Mouse (Mus musculus): ENCODE results near the gene Wdr25. TPM values are rescaled to one million over a fixed set of nuclear protein-coding genes. Genes with fewer than 3 reads are reported as not detected.

The Wdr25 gene
- polyA plus RNA-seq, 1 experiment from 2014 or later = 5.0 TPM

DNA sequence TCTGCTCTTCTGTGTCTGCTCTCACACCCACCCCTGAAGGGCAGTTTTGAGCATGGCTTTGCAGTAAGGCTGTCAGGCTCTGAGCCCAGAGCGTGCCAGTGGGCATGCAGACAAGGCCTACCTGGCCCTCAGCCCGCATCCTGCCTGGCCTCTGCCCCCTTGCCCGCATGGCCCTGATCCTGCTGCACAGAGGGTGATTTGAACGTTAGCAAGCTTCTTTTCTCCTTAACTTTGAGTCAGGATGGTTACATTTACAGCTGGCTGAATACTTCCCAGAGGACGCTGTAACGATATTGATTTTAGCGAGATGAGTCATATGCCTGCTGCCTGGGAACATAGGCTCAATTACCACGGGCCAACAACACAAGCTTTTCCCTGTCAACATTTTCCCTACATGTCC is 91.0 kb downstream of the Wdr25 start:
- no peak overlapping the region for H3K4me2 ChIP-seq (ENCODE audit: low read length)
- no peaks in the 10 kb centered on the region for H3K36me3 ChIP-seq (ENCODE audit: control insufficient read depth, insufficient read depth, low read length)
- 76% methylated on average over 8 of the region's 8 CpGs for WGBS
- H3K27me3 ChIP-seq (ENCODE audit: control insufficient read depth, insufficient read depth, low read length) = no peaks in the 10 kb centered on the region
- no peak for ATAC-seq (ENCODE audit: insufficient number of reproducible peaks, insufficient read depth, low FRiP score, low read depth)
- H3K9ac ChIP-seq (ENCODE audit: low read length) = no peak overlapping the region
- H3K4me1 ChIP-seq (ENCODE audit: control insufficient read depth in 2 of 2, insufficient read depth in 2 of 2, low read length in 2 of 2) = no peaks in the 10 kb centered on the region
- H3K9me3 ChIP-seq (ENCODE audit: control insufficient read depth, low read length) = no peaks in the 10 kb centered on the region
- no peak overlapping the region for H3K27ac ChIP-seq (replicated peaks in 1 of 2; ENCODE audit: control insufficient read depth in 1 of 2, insufficient read depth in 1 of 2, low read depth in 2 of 2, low read length in 2 of 2)
- no peak overlapping the region for H3K4me3 ChIP-seq (ENCODE audit: control insufficient read depth in 1 of 2, insufficient read depth in 1 of 2, low read depth in 1 of 2, low read length in 2 of 2)

DNA sequence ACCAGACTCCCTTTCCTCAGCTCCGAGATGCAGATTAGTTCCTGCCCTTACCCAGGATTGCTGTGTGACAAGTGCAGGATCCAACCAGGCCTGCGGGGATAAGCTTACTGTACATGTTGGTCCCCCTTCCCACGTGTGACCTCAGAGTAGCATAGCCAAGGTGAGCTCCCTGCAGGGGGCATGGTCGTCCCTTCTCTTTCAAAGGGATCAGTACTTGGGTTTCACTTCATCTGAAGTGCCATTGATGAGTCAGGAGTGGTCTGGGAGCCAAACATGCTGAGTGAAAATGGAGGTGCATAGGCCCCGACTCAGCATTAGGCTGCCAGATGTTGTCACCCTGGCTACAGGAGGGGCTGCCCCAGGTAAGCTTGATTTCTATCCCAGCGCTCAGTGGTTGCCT is 91.6 kb downstream of the Wdr25 start:
- Histone ChIP-seq H3K9me3 (ENCODE audit: control insufficient read depth, low read length) (no peaks in the 10 kb centered on the region), H3K36me3 (ENCODE audit: control insufficient read depth, insufficient read depth, low read length) (no peaks in the 10 kb centered on the region), H3K4me1 (ENCODE audit: control insufficient read depth in 2 of 2, insufficient read depth in 2 of 2, low read length in 2 of 2) (no peaks in the 10 kb centered on the region), H3K4me2 (ENCODE audit: low read length) (no peak overlapping the region), H3K27me3 (ENCODE audit: control insufficient read depth, insufficient read depth, low read length) (no peaks in the 10 kb centered on the region), H3K27ac (replicated peaks in 1 of 2; ENCODE audit: control insufficient read depth in 1 of 2, insufficient read depth in 1 of 2, low read depth in 2 of 2, low read length in 2 of 2) (no peak overlapping the region), H3K4me3 (ENCODE audit: control insufficient read depth in 1 of 2, insufficient read depth in 1 of 2, low read depth in 1 of 2, low read length in 2 of 2) (no peak overlapping the region), H3K9ac (ENCODE audit: low read length) (no peak overlapping the region)
- no peak for ATAC-seq (ENCODE audit: insufficient number of reproducible peaks, insufficient read depth, low FRiP score, low read depth)
- WGBS = 68% methylated on average over 6 of the region's 6 CpGs

DNA sequence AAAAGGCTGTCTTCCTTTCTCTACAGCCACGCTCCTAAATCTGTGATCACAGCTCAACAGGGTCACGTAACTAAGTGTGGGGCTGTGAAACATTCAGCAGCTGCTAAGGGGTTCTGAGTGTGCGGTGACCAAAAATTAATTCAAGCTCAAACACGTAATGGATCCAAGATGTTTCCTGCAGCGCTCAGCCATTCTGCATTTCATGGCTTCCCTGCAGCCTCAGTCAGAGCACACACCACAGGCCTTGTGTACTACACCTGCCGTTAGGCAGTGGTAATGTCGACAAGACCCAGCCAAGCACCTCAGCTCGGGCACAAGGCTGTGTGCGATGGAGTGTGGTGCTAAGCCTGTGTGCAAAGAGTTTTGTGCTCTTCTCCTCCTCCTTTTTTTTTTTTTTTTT is 94.0 kb downstream of the Wdr25 start:
- Histone ChIP-seq H3K4me1 (ENCODE audit: control insufficient read depth in 2 of 2, insufficient read depth in 2 of 2, low read length in 2 of 2) (no peaks in the 10 kb centered on the region), H3K9ac (ENCODE audit: low read length) (no peak overlapping the region), H3K27ac (replicated peaks in 1 of 2; ENCODE audit: control insufficient read depth in 1 of 2, insufficient read depth in 1 of 2, low read depth in 2 of 2, low read length in 2 of 2) (no peak overlapping the region), H3K4me2 (ENCODE audit: low read length) (no peak overlapping the region), H3K4me3 (ENCODE audit: control insufficient read depth in 1 of 2, insufficient read depth in 1 of 2, low read depth in 1 of 2, low read length in 2 of 2) (no peak overlapping the region), H3K27me3 (ENCODE audit: control insufficient read depth, insufficient read depth, low read length) (no peaks in the 10 kb centered on the region), H3K9me3 (ENCODE audit: control insufficient read depth, low read length) (no peaks in the 10 kb centered on the region), H3K36me3 (ENCODE audit: control insufficient read depth, insufficient read depth, low read length) (no peaks in the 10 kb centered on the region)
- WGBS = 88% methylated on average over 9 of the region's 9 CpGs
- no peak for ATAC-seq (ENCODE audit: insufficient number of reproducible peaks, insufficient read depth, low FRiP score, low read depth)

DNA sequence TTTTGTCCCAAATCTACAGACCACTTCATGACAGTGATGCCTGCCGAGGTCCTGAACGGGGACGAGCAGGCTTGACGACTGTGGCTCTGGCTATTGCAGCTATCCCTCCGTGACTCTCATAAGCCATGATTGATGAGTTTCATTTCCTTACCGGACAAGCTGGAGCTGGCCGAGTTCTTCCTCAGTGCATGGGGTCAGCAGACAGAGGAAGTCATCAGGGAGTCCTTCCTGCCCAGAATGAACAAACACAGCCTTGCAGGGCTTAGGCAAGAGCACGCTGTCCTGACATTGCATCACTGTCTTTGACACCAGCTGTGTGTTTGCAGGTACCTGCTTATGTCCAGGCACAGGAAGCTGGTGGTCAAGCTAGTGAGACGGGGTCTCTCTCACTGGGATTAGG is 97.0 kb downstream of the Wdr25 start:
- Histone ChIP-seq H3K27ac (replicated peaks in 1 of 2; ENCODE audit: control insufficient read depth in 1 of 2, insufficient read depth in 1 of 2, low read depth in 2 of 2, low read length in 2 of 2) (no peak overlapping the region), H3K36me3 (ENCODE audit: control insufficient read depth, insufficient read depth, low read length) (no peaks in the 10 kb centered on the region), H3K4me3 (ENCODE audit: control insufficient read depth in 1 of 2, insufficient read depth in 1 of 2, low read depth in 1 of 2, low read length in 2 of 2) (no peak overlapping the region), H3K9ac (ENCODE audit: low read length) (no peak overlapping the region), H3K9me3 (ENCODE audit: control insufficient read depth, low read length) (no peaks in the 10 kb centered on the region), H3K27me3 (ENCODE audit: control insufficient read depth, insufficient read depth, low read length) (no peaks in the 10 kb centered on the region), H3K4me1 (ENCODE audit: control insufficient read depth in 2 of 2, insufficient read depth in 2 of 2, low read length in 2 of 2) (no peaks in the 10 kb centered on the region), H3K4me2 (ENCODE audit: low read length) (no peak overlapping the region)
- ATAC-seq (ENCODE audit: insufficient number of reproducible peaks, insufficient read depth, low FRiP score, low read depth) = no peak
- 69% methylated on average over 9 of the region's 9 CpGs for WGBS

DNA sequence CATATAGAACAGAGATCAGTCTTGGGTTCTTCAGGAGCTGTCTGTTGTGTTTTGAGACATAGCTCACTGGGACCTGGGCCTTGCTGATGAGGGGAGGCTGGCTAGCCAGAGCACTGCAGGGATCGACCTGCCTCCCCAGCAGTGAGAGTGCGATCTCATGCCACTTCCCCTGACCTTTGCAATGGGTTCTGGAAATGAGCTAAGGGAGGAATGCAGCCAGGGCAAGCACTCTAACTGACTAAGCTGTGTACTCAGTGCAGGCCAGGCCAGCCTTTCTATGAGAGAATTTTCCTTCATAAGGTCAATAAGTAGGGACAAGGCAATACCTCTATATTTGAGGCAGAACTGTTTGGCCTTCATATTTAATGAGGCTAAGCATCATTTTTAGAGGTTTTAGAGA is 99.6 kb downstream of the Wdr25 start:
- no peak for ATAC-seq (ENCODE audit: insufficient number of reproducible peaks, insufficient read depth, low FRiP score, low read depth)
- 69% methylated on average over 2 of the region's 2 CpGs for WGBS
- Histone ChIP-seq H3K9me3 (ENCODE audit: control insufficient read depth, low read length) (no peaks in the 10 kb centered on the region), H3K4me2 (ENCODE audit: low read length) (no peak overlapping the region), H3K4me1 (ENCODE audit: control insufficient read depth in 2 of 2, insufficient read depth in 2 of 2, low read length in 2 of 2) (no peaks in the 10 kb centered on the region), H3K9ac (ENCODE audit: low read length) (no peak overlapping the region), H3K27me3 (ENCODE audit: control insufficient read depth, insufficient read depth, low read length) (no peaks in the 10 kb centered on the region), H3K36me3 (ENCODE audit: control insufficient read depth, insufficient read depth, low read length) (no peaks in the 10 kb centered on the region), H3K27ac (replicated peaks in 1 of 2; ENCODE audit: control insufficient read depth in 1 of 2, insufficient read depth in 1 of 2, low read depth in 2 of 2, low read length in 2 of 2) (no peak overlapping the region), H3K4me3 (ENCODE audit: control insufficient read depth in 1 of 2, insufficient read depth in 1 of 2, low read depth in 1 of 2, low read length in 2 of 2) (no peak overlapping the region)

DNA sequence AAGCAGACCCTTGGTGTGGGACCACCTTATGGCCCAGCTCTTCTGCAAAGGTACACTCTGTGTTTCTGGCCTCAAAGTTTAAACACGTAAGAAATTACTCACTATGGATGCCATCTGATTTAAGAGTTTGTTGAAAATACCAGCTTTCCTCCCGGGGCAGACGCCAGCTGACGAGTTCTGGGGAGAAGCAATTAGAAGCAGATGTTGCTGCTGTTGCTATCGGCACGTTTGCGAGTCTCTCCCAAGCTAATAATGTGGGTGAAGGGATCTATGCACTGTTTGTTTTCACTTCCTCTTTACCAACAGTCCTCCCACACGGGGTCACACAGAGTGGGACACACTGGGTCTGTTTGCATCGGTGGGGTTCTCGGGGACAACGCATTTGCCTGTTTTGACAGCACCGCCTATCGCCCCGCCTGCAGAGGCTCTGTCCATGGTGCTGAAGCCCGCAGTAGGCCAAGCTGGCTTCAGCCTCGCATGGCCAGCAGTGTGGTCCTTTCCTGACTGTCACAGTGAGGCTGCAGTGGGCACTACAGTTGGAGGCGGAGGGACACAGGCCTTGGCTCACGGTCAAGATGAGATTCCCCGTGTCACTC is 101.1 kb downstream of the Wdr25 start:
- WGBS = 4% methylated on average over 19 of the region's 19 CpGs
- Histone ChIP-seq H3K4me3 (ENCODE audit: control insufficient read depth in 1 of 2, insufficient read depth in 1 of 2, low read depth in 1 of 2, low read length in 2 of 2) (no peak overlapping the region), H3K9ac (ENCODE audit: low read length) (no peak overlapping the region), H3K4me1 (ENCODE audit: control insufficient read depth in 2 of 2, insufficient read depth in 2 of 2, low read length in 2 of 2) (no peaks in the 10 kb centered on the region), H3K27ac (replicated peaks in 1 of 2; ENCODE audit: control insufficient read depth in 1 of 2, insufficient read depth in 1 of 2, low read depth in 2 of 2, low read length in 2 of 2) (no peak overlapping the region), H3K4me2 (ENCODE audit: low read length) (peak overlapping the region; percentile 50), H3K27me3 (ENCODE audit: control insufficient read depth, insufficient read depth, low read length) (no peaks in the 10 kb centered on the region), H3K9me3 (ENCODE audit: control insufficient read depth, low read length) (no peaks in the 10 kb centered on the region), H3K36me3 (ENCODE audit: control insufficient read depth, insufficient read depth, low read length) (no peaks in the 10 kb centered on the region)
- ATAC-seq (ENCODE audit: insufficient number of reproducible peaks, insufficient read depth, low FRiP score, low read depth) = no peak

DNA sequence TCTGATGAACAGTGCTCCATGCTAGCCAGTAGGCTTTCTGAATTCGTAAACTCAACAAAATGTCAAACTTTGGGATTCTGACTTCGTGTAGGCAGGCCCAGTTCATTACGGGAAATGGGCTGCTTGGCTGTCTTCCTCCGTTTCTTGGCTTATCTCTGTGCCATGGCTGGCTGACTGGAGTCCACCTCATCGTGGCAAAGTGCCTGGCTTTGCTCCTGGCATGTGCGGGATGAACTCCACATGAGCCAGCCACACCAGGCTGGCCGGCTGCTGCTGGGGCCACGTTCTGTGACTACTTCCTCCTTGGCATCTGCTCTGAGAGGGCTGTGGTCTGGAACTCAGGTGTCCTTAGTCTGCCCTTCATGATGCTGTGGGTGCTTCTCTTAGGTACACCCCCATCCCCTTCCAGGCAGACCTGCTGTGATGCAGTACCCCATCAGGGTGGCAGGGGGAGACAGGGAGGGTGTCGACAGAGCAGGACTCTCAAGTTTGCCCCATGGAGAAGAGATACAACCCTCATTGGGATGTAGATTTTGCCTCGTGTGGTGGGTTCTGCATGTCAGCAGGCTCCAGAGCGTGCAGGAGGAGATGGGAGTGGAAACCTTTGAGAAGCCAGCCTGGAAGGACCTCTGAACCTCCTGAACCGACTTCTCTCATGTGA is 102.7 kb downstream of the Wdr25 start:
- no peak overlapping the region for H3K27ac ChIP-seq (replicated peaks in 1 of 2; ENCODE audit: control insufficient read depth in 1 of 2, insufficient read depth in 1 of 2, low read depth in 2 of 2, low read length in 2 of 2)
- no peaks in the 10 kb centered on the region for H3K36me3 ChIP-seq (ENCODE audit: control insufficient read depth, insufficient read depth, low read length)
- H3K9me3 ChIP-seq (ENCODE audit: control insufficient read depth, low read length) = no peaks in the 10 kb centered on the region
- H3K4me3 ChIP-seq (ENCODE audit: control insufficient read depth in 1 of 2, insufficient read depth in 1 of 2, low read depth in 1 of 2, low read length in 2 of 2) = no peak overlapping the region
- WGBS = 77% methylated on average over 12 of the region's 12 CpGs
- H3K27me3 ChIP-seq (ENCODE audit: control insufficient read depth, insufficient read depth, low read length) = no peaks in the 10 kb centered on the region
- H3K4me1 ChIP-seq (ENCODE audit: control insufficient read depth in 2 of 2, insufficient read depth in 2 of 2, low read length in 2 of 2) = no peaks in the 10 kb centered on the region
- no peak overlapping the region for H3K4me2 ChIP-seq (ENCODE audit: low read length)
- ATAC-seq (ENCODE audit: insufficient number of reproducible peaks, insufficient read depth, low FRiP score, low read depth) = no peak
- H3K9ac ChIP-seq (ENCODE audit: low read length) = no peak overlapping the region

DNA sequence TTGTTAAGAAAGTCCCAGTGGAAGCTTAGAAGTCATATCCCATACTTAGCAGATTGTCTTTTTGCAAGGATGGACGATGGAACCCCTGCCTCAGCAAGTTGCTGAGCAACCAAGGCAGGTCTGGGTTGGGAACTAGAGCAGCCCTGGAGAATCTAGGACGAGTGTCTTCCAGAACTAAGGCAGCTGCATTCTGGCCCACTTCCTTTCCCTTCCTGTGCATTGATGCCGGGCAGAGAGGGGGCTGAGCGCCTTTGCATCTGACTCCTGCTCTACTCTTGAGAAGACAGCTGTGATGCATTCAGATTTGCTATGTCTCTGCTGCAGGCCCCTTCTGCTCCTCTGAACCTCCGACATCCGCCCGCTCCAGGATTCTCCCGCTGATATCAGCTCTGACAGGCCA is 103.8 kb downstream of the Wdr25 start:
- ATAC-seq (ENCODE audit: insufficient number of reproducible peaks, insufficient read depth, low FRiP score, low read depth) = no peak
- 77% methylated on average over 8 of the region's 8 CpGs for WGBS
- no peak overlapping the region for H3K4me2 ChIP-seq (ENCODE audit: low read length)

More for the DNA sequence above, 103.8 kb downstream of the Wdr25 start:
- Histone ChIP-seq H3K36me3 (ENCODE audit: control insufficient read depth, insufficient read depth, low read length) (no peaks in the 10 kb centered on the region), H3K9me3 (ENCODE audit: control insufficient read depth, low read length) (no peaks in the 10 kb centered on the region), H3K4me3 (ENCODE audit: control insufficient read depth in 1 of 2, insufficient read depth in 1 of 2, low read depth in 1 of 2, low read length in 2 of 2) (no peak overlapping the region), H3K9ac (ENCODE audit: low read length) (no peak overlapping the region), H3K27ac (replicated peaks in 1 of 2; ENCODE audit: control insufficient read depth in 1 of 2, insufficient read depth in 1 of 2, low read depth in 2 of 2, low read length in 2 of 2) (no peak overlapping the region), H3K4me1 (ENCODE audit: control insufficient read depth in 2 of 2, insufficient read depth in 2 of 2, low read length in 2 of 2) (no peaks in the 10 kb centered on the region), H3K27me3 (ENCODE audit: control insufficient read depth, insufficient read depth, low read length) (no peaks in the 10 kb centered on the region)
